Mouse (Mus musculus) retina, postnatal 7 days (tissue): ENCODE results near the gene Adgrf3.

Experiments used
- DNase-seq: peaks from one replicate; pipeline ENCODE4 v3.0.0-alpha.2; 2012; ENCODE audit warnings: low read depth, low spot score

The Adgrf3 gene

GRCm38 (mm10) chr5:30152007-30152406 lies 53.5 kb downstream of the Adgrf3 start:
- DNase-seq, result no peak

- peak; percentile 35 for DNase-seq
Measured at GRCm38 (mm10) chr5:30148133-30148920, 57.2 kb downstream of the Adgrf3 start.

- no peak for DNase-seq
Measured at GRCm38 (mm10) chr5:30146526-30146925, 59.0 kb downstream of the Adgrf3 start.
